Mouse (Mus musculus) neural tube, embryonic 11.5 days (tissue): ENCODE measurements at regions not wholly inside any gene's neighbourhood (a gene's known extent, or its start where the extent isn't known, plus 50 kb on each side); places are given as distances from the start of the nearest gene placed in this dataset.

Source experiments
- ATAC-seq: fragments of 200-750 bp; cut with Nextera tagmentation; 2 replicates; pipeline ENCODE4 v1.8.0; 2017; ENCODE audit warnings: moderate number of reproducible peaks, mild to moderate bottlenecking, moderate TSS enrichment, moderate library complexity; ENCODE audit not compliant: insufficient read depth, low FRiP score, low TSS enrichment
- DNase-seq: peaks from one replicate; pipeline ENCODE4 v3.0.0-alpha.2; 2015; ENCODE audit warnings: low spot score
- H3K27ac ChIP-seq: fragments of 300-500 bp; sonication (generic); 2 replicates; pipeline ENCODE4 v1.5.1; 2014; ENCODE audit warnings: low read depth, mild to moderate bottlenecking, low read length
- H3K27me3 ChIP-seq: fragments of 300-500 bp; sonication (generic); 2 replicates; pipeline ENCODE4 v1.6.1; 2014; ENCODE audit warnings: mild to moderate bottlenecking, low read length, mixed read lengths; ENCODE audit not compliant: control insufficient read depth, insufficient read depth
- H3K36me3 ChIP-seq: fragments of 300-500 bp; sonication (generic); 2 replicates; pipeline ENCODE4 v1.6.1; 2014; ENCODE audit warnings: mild to moderate bottlenecking, low read length, moderate library complexity, mixed read lengths; ENCODE audit not compliant: control insufficient read depth, insufficient read depth
- H3K4me1 ChIP-seq: fragments of 300-500 bp; sonication (generic); 2 replicates; pipeline ENCODE4 v1.6.1; 2014; ENCODE audit warnings: low read length, mixed read lengths; ENCODE audit not compliant: control insufficient read depth, insufficient read depth
- H3K4me2 ChIP-seq: fragments of 300-500 bp; sonication (generic); 2 replicates; pipeline ENCODE4 v1.6.1; 2014; ENCODE audit warnings: low read depth, mild to moderate bottlenecking, moderate library complexity
- H3K4me3 ChIP-seq: fragments of 300-500 bp; sonication (generic); 2 replicates; pipeline ENCODE4 v1.5.1; 2014; ENCODE audit warnings: low read depth, low read length
- H3K9ac ChIP-seq: fragments of 300-500 bp; sonication (generic); 2 replicates; pipeline ENCODE4 v1.6.1; 2014; ENCODE audit warnings: mild to moderate bottlenecking, low read length
- H3K9me3 ChIP-seq: fragments of 300-500 bp; sonication (generic); 2 replicates; pipeline ENCODE4 v1.6.1; 2016; ENCODE audit warnings: low read length; ENCODE audit not compliant: control insufficient read depth
- WGBS: fragments of 180-500 bp; shearing (Covaris S2); extraction: QIAGEN DNeasy Blood & Tissue Kit; methylation state at CpG from one replicate; pipeline ENCODE4 v1.1.7; 2014; 5-methylcytosine and 5-hydroxymethylcytosine counted together

DNA sequence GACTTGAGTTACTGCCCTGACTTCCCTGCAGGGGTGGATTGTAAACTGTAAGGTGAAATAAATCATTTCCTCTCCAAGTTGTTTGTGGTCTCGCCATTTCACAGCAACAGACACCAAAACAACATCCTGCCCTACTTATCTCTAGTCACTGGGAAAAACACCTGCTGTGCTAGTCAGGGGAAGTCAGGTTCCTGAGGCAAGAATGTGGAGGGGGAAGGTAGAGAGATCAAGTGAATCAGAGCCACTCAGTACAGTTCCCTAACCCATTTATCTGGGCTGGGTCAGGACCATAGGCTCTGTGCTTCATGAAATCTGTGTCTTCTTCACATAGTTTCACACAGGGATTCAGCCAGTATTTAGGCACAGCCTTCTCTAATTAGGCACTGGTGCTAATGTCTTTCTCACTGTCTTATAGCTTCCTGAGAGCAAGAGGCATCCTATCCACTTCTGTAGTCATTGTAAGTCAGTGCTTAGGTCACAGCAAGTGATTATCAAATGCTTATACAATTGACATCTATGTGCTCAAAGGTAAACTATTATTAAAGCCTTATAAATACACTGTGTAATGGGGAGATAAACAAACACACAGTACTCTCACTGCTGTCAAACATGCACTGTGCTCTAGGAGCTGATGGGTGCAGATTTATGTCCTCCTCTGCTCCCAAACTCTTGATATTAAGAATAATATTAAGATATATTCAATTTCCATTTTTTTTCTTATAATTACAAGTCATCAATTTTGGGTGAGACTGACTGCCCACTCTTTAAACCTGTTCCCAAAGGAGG is 487.4 kb upstream of the Marcks start:
- DNase-seq, result no peak
- Histone ChIP-seq H3K36me3 (no peaks in the 10 kb centered on the region), H3K4me1 (no peaks in the 10 kb centered on the region), H3K27ac (no peak overlapping the region), H3K4me3 (no peak overlapping the region), H3K4me2 (no peak overlapping the region), H3K27me3 (no peaks in the 10 kb centered on the region), H3K9ac (no peak overlapping the region), H3K9me3 (no peaks in the 10 kb centered on the region)
- 31% methylated on average over 1 of the region's 1 CpGs for WGBS
- peak; percentile 33 for ATAC-seq

DNA sequence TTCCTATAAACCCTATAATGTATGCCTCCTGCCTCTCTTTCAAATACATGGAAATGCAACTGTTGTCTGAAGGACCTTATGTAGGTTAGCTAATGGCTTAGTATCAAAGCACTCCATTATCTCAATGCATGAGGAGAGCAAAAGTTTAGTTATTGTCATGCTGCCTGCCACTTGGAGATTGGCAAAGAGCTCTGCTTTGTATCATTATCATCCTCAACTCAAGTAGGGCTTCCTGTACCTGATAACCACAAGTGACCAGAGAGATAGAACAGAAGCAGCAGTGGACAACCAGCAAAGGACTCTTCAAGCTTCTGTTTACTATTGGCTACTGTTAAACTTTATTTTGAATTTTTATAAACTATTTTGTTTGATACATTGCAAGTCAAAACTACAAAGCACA is 484.3 kb upstream of the Marcks start:
- Histone ChIP-seq H3K4me2 (no peak overlapping the region), H3K9ac (no peak overlapping the region), H3K9me3 (no peaks in the 10 kb centered on the region), H3K4me3 (no peak overlapping the region), H3K36me3 (no peaks in the 10 kb centered on the region), H3K27ac (no peak overlapping the region), H3K4me1 (no peaks in the 10 kb centered on the region), H3K27me3 (no peaks in the 10 kb centered on the region)
- no peak for DNase-seq
- ATAC-seq, result no peak

DNA sequence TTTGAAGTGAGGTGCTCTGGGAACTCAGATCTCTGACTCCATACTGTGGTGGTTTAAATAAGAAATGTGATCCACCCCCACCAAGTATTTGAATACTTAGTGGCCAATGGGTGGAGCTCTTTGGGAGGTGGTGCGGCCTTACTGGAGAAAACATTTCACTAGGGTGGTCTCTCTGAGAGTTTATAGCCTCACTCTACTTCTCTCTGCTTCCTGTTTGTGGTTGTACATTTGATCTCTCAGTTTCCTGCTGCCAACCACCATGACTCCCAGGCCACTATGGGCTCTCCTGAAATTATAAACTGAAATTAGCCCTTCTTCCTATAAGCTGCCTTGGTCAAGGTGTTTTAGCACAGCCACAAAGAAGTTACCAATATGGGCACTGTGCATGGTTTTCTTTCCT is 479.9 kb upstream of the Marcks start:
- no peak for DNase-seq
- Histone ChIP-seq H3K27ac (no peak overlapping the region), H3K4me2 (no peak overlapping the region), H3K4me1 (peaks cover 5% of the 10 kb centered on the region; the same call in 1 of the 2 replicates), H3K36me3 (no peaks in the 10 kb centered on the region), H3K9ac (no peak overlapping the region), H3K27me3 (no peaks in the 10 kb centered on the region), H3K9me3 (no peaks in the 10 kb centered on the region), H3K4me3 (no peak overlapping the region)
- WGBS, result 82% methylated on average over 1 of the region's 1 CpGs
- no peak for ATAC-seq

DNA sequence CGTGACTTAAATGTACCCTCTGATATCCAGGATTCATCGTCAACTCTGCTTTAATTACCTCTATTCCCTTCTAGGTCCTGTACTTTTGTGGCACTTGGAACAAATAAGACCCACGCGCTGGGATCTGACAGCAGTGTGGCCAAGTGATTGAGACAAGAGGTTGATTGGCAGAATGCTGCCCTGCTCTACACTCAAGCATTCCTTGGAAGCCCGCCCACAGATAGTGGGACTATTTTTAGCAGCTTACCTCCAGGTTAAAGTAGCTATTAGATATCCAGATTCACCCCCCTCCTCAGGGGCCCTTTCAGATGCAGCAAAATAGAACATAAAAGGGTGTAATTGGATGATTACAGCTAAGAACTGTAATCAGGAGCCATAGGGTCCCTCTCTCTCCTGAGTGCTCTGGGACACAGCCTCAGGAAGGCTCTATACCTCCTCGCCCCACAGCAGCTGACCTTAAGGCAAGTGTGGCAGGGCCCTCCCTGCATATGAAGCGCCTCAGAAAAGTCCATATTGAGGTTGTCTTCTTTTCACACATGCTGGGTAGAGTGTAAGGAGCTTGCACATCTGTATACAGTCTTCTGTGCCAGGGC is 479.1 kb upstream of the Marcks start:
- Histone ChIP-seq H3K4me1 (peaks cover 5% of the 10 kb centered on the region; the same call in 1 of the 2 replicates), H3K36me3 (no peaks in the 10 kb centered on the region), H3K9ac (no peak overlapping the region), H3K9me3 (no peaks in the 10 kb centered on the region), H3K27ac (no peak overlapping the region), H3K4me2 (no peak overlapping the region), H3K27me3 (no peaks in the 10 kb centered on the region), H3K4me3 (no peak overlapping the region)
- DNase-seq (no peak), ATAC-seq (no peak)
- WGBS, result 82% methylated on average over 7 of the region's 7 CpGs

DNA sequence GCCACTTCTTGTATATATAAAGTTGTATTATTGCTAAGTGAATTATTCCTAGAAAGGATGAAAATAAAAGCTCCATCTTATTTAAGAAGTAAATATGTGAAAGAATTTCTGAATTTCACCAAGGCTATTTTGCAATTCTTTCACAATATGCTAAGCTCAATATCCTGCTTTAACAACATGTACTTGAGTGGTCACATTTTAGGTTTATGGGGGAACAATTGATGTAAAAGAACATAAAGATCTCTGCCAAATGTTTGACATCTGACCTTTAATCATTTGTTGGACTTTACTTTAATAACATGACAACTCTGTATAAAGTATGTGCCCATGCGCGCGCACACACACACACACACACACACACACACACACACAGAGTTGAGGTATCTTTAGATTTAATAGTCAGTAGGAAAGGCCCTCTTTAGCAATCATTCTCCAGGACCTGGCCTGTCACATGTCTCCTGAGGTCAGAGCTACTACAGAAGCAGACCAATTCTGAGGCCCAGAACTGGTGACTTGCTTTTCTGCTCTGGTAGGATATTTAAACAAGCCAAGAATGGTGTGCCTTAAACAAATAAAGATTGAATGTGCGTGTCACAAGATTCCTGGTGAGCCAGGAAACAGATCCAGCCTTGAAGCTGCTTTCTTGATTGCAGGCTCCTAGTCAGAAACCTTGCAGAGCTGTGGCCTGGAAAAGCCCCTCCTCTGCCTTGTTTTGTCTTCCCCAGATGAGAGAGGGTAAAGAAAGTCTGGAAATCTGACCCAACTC is 477.4 kb upstream of the Marcks start:
- H3K36me3 ChIP-seq, result no peaks in the 10 kb centered on the region
- H3K9ac ChIP-seq, result no peak overlapping the region
- peak; percentile 39 for DNase-seq
- H3K4me1 ChIP-seq, result peaks cover 5% of the 10 kb centered on the region; the same call in 1 of the 2 replicates
- H3K9me3 ChIP-seq, result no peaks in the 10 kb centered on the region
- no peaks in the 10 kb centered on the region for H3K27me3 ChIP-seq
- no peak overlapping the region for H3K4me3 ChIP-seq
- no peak for ATAC-seq
- no peak overlapping the region for H3K4me2 ChIP-seq
- no peak overlapping the region for H3K27ac ChIP-seq
- 63% methylated on average over 4 of the region's 4 CpGs for WGBS

DNA sequence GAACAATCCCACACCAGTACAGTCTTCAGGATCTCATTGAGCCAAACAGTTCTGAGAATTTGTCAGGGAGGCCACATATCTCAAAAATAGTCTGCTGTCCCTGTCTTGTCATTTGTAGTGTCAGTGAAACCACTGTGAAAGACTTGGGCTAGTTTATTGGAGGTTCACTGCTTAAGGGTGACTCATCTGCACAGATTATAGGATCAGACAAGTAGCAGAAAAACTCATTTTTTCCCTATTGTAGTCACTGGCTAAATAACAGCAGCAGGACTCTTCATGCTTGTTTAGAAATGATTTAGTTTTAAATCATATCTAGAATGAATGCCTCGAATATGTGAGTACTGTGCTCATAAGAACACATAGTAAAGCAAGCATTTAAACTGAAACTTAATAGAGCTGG is 475.2 kb upstream of the Marcks start:
- 78% methylated on average over 1 of the region's 1 CpGs for WGBS
- no peaks in the 10 kb centered on the region for H3K9me3 ChIP-seq
- no peak overlapping the region for H3K4me3 ChIP-seq
- no peaks in the 10 kb centered on the region for H3K36me3 ChIP-seq
- peaks cover 5% of the 10 kb centered on the region; the same call in 1 of the 2 replicates for H3K4me1 ChIP-seq
- H3K4me2 ChIP-seq, result no peak overlapping the region
- ATAC-seq (no peak), DNase-seq (no peak)
- no peak overlapping the region for H3K27ac ChIP-seq
- no peak overlapping the region for H3K9ac ChIP-seq
- H3K27me3 ChIP-seq, result no peaks in the 10 kb centered on the region

DNA sequence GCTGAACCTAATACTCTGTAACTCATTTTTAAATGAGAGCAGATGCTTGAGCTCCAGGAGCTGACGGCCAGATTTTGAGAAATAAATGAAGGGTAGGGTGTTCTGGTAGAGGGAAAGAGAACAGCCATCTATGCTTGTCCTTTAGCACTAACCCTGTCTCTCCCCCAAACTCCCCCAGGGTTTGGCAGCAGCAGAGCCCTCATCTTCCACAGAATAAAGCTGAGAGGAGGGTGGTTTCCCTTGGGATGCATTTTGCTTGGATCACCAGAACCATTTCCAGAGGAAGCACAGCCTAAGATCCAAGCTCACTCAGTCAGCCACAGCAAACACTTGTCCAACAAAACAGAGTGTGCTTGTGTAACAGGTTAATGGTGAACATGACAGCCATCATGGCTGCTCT is 464.8 kb upstream of the Marcks start:
- H3K27ac ChIP-seq, result no peak overlapping the region

DNA sequence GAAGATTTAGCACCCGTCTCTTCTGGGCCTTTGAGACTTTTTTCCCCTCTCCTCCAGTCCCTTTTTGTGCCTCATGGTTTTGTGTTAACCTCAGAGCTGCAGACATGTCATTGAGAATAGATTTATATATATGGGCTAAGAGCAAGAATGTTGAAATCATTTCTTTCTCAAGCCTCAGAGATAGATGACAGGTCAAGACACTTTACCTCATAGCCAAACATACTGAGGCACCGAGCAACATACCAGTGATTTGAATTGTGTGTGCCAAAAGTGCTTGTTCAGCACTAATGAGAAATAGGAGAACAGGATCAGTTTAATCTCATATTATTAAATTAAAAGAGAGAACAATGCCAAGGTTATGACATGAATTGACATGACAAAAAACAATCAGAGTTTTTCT is 464.2 kb upstream of the Marcks start:
- Histone ChIP-seq H3K27ac (no peak overlapping the region), H3K9me3 (no peaks in the 10 kb centered on the region), H3K9ac (no peak overlapping the region), H3K4me2 (no peak overlapping the region), H3K4me1 (no peaks in the 10 kb centered on the region), H3K27me3 (no peaks in the 10 kb centered on the region), H3K36me3 (no peaks in the 10 kb centered on the region), H3K4me3 (no peak overlapping the region)
- DNase-seq (no peak), ATAC-seq (no peak)
- 56% methylated on average over 2 of the region's 2 CpGs for WGBS

More for the DNA sequence above, 464.8 kb upstream of the Marcks start:
- Histone ChIP-seq H3K4me1 (no peaks in the 10 kb centered on the region), H3K9me3 (no peaks in the 10 kb centered on the region), H3K27me3 (no peaks in the 10 kb centered on the region), H3K4me2 (no peak overlapping the region), H3K36me3 (no peaks in the 10 kb centered on the region), H3K4me3 (no peak overlapping the region), H3K9ac (no peak overlapping the region)
- ATAC-seq (no peak), DNase-seq (no peak)
- WGBS, result 58% methylated on average over 1 of the region's 1 CpGs
